Mouse (Mus musculus) lung, postnatal 36 days (tissue): Measurements from ENCODE around the gene Defb45.

ENCODE experiments used
- DNase-seq: peaks from one replicate; pipeline ENCODE4 v3.0.0; 2022; ENCODE audit warnings: mixed read lengths

Defb45 gene

DNA sequence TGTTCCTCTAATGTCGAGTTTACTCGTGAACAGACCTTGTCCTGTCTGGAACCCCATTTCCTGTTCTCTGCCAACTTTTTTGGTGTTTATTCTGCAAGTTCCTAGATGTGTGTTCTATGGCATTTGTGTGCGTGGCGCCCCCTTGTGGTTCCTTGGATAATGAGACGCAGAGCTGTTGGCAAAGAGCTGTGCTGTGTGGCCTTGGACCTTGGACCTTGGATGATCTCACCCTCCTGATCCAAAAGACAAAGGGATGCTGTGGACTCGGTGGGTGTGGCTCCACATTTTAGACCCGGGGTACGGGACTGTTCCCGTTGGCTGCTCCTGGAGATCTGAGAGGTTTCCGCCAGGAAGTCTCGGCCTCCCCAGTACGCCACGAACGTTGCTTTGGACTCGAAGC, 4.9 kb upstream of the Defb45 start, which contains the start of gene Defb36:
Gene Defb36 (plus strand): TSS at position 271 of the 400 bp plus-strand sequence.
- DNase-seq = peak; percentile 49

DNA sequence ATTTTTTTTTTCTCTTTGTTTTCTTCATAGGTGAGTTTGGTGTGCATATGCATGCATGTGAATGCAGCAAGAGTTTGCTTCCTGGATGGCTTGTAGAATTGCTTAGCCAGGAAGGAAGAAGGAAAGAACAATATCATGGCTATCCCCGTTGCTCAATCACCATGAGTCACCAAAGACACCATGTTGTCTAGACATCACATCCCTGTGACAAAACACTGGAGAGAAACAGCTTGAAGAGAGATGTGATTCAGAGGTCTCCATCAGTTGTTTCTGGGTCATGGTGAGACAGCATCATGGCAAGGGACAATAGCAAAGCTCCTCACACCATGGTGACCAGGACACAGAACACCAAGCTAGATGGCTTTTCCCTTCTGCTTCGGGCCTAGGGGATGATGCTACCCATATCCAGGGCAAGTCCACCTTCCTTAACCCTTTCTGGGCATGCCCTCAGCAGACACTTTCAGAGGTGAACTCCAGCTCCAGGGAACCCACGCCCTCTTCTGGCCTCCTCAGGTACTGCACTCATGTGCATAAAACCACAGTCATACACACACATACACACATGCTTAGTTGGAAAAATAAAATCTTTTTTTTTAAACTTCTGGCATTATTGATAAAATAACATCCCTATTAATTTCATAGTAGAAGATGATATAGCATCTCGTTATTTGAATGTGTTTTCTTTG, 2.2 kb upstream of the Defb45 start:
- DNase-seq = no peak

DNA sequence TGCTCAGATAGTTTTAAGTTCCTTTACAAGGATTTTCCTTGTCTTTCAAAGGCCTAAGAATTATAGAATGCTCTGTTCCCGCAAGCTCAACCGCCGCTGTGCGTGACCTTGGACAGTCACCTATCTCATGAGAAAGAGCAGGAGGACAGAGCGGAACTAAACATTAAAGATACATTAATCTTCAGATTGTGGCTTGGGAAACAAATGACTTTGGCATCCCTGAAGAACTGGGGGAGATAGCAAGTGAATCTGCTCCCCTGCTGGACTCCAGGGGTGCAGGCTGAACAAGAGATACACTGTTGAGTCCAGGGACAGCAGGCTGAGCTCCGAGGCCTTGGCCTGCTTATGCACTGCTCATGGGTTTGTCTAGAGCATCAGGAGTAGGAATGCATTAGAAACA, 877 bp upstream of the Defb45 start:
- no peak for DNase-seq

DNA sequence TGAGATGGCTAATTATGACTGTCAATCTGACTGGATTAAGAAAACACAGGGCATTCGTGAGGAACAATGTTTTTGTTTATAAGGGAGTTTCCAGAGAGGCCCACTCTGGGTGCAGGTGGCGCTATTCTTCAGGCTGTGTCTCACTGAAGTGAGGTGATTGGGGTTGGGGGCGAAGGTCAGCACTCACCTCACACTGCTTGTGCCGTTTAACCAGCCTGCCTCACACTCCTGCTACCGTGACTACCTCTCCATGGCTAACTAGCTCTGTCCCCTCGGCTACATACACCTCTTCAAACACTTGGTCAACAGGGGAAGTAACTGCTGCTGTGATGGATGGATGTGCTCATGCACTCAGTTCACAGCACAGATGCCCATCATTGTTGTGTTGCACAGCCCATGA, 10.2 kb downstream of the Defb45 start:
- no peak for DNase-seq

DNA sequence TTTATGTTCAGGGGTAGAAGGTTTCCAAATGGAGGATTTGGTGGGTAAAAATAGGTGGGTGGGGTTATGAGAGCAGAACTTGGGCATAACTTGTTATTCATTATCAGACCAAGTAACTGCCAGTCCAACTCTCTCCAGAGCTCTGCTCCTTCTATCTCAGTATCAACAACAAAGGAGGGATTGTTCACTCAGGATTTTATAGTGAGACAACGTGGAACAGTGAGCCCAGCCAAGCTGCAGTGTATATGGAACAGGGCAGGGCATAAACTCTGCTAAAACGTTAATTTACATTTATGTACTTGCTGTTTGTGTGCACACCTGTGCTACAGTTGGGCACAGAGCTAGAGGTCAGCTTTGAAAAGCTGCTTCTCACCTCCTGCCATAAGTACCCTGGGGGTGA, 10.7 kb downstream of the Defb45 start:
- no peak for DNase-seq

DNA sequence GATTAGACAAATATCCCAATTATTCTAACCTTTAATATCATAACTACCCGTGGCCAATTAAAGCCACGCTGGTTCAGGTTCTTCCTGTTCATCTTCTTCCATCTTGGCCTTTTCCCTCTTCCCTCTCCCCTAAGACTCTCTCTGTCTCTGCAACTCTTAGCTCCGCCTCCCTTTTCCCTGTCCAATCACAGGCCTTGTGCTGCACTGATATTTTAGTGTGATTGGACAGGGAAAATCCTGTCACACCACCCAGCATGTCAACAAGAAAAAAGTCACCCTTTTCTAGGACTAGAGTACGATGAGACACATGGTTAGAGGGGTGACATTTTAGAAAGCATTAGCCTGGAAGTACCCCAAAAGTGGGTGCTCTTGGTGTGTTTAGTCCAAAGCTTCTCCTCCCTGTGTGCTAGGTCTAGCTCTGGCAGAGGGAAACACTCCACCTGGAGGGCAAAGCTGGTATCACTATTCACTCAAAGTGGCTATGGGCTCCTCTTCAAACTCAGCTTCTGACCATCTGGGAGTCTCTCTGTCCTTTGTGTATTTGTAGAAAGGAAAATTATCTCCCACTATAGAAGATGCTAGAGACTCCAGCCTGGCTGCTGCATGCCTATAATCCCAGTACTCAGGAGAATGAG, 12.2 kb downstream of the Defb45 start:
- DNase-seq = peak; percentile 13

DNA sequence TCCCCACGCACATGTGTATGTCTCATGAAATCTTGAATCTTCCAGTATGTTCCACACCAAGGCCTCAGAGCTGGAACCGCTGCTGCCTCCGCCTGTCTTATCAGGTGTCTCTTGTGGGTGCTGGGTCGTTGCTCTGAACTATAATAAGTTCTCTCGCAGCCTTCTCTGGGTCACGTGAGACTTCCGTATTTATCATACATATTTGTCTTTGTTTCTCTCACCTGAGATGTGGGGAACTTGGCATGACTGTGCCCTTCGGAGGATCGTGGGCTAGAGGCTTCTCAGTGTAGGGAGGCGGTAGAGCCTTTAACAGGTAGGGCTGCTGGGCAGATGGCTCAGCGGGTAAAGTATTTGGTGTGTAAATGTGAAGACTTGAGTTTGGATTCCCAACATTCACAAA, 18.6 kb downstream of the Defb45 start:
- DNase-seq = no peak

DNA sequence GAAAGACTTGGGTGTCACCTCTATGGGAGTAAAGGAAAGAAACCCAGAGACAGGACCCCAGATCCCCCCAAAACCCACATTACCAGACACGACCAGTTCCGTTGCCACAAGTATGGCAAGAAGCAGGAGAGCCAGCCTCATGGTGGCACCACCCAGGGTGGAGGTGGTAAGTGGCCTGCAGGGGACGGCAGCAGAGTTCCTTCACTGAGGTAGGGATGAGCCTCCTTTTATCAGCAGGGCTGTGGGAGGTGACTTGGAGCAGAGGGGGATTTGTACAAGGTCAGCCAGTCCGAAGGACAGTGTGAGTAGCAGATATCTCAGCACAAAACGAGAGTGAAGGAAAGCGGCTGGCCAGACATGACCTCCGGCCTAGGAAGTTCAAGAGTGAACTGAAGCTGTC, 19.1 kb downstream of the Defb45 start, which contains the start of gene Defb19:
Gene Defb19 (minus strand): TSS at position 206 of the 400 bp plus-strand sequence.
- DNase-seq = no peak

DNA sequence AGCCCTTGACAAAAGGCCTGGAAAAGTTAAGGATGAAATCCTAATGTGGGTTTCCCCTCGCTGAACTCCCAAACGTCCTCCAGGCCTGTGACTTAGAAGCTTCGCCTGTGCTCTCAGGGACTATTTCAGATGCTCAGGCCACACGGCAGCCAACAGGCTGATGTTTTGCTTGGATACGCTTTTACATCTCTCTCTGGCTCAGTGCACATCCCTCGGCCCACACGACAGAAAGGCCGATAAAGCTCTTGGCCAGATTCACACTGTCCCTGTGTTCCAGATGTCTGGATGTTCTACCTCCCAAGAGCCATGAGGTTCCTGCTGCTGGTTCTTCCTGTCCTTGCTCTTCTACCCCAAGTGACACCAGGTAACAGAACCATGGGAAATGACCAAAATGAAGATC, 25.7 kb downstream of the Defb45 start:
- no peak for DNase-seq

DNA sequence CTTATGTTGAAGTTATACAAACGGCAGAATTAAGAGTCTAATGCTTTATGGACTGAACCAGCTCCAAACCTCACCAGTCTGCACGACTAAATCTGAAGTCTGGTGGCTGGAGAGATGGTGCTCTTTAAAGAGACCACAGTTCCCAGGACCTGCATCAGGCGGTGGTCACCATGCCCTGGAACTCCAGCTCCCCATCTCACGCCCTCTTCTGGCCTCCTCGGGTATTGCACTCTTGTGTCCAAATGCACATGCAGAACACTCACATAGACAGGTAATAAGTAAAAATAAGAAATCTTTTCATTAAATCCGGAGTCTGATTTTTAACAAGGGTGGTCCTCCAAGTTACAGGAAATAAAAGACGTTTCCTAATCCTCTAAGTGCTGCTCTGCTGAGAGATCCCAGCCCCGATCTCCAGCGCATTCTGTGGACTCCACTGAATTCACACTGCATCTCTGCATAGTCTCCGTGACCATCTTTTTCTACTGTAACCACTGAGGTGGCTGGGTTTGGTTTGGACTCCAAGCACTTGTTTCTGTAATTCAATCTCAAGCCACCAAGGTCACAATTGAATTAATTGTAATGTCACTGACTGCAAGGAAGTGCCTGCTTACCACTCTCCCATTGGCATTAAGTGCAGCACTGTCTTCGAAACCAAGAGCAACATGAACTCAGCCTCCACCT, 26.9 kb downstream of the Defb45 start, which contains the start of gene Defb21:
Gene Defb21 (plus strand): TSS at position 631 of the 681 bp plus-strand sequence.
- DNase-seq = no peak

DNA sequence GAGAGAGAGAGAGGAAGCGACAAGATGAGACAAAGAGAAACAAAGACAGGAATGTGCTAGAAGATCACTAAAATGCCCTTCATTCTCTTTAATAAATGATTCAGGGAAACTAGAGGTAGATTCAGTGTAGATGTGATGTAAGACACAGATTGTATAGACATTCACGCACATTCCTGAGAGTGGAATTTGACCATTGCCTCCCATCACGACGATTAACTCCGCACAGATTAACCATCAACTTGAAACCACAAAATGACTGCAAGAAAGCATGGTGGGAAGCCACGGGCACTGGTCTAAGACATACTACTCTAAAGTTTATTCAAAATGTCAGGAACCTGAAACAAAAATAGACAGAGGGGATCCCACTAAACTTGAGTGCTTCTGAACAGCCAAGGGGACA, 28.9 kb downstream of the Defb45 start:
- DNase-seq = no peak

DNA sequence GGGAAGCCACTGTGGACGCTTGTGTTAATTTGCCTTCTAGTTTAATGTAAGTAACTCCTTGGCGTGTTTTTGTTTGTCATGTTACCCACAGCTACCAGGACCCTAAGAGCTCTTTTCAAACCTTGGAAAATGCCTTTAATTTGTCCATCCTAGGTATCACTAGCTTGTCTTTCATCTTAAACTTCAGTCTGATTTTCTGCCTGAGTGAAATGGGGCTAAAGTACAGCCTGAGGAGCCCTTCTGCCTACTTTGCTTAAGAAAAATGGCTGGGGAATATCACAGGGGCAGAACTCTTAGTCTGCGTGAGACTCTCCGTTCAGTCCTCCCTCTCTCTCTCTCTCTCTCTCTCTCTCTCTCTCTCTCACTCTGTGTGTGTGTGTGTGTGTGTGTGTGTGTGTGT, 29.3 kb downstream of the Defb45 start:
- DNase-seq = no peak

DNA sequence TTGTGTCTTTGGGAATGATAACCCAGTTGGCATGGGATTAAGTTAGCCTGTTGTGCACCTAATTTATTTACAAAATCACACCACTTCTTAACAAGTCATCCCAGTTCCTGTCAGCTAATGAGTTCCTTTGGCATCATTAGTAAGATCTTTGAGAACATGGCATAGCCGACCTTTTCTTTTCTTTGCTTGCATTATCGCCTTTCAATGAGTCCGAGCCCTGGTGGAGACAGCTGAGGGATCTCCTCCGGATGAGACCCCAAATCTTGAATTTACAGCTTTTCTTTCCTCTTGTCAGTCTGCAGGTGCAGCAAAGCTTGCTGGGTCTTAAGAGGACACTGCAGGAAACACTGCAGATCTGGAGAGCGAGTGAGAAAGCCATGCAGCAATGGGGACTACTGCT, 30.2 kb downstream of the Defb45 start, which contains the start of gene Gm17416:
Gene Gm17416 (plus strand): TSS at position 301 of the 400 bp plus-strand sequence.
- no peak for DNase-seq

DNA sequence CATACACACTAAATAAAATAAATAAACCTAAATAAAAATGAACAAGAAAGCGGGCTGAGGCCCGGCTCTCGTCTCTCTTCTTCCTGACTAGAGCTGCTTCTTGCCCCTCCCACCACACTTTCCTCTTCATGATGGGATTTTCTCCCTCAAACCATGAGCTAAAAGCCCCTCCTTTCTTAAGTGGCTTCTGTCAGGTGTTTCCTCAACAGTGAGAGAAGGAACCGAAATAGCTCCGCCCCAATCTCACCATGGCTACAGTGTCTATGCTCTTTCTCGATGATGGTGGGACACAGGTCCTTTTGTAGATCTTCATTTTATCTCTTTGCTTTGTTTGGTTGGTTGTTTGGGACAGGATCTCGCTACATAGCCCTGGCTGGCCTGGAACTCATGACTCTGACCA, 42.5 kb downstream of the Defb45 start:
- no peak for DNase-seq

DNA sequence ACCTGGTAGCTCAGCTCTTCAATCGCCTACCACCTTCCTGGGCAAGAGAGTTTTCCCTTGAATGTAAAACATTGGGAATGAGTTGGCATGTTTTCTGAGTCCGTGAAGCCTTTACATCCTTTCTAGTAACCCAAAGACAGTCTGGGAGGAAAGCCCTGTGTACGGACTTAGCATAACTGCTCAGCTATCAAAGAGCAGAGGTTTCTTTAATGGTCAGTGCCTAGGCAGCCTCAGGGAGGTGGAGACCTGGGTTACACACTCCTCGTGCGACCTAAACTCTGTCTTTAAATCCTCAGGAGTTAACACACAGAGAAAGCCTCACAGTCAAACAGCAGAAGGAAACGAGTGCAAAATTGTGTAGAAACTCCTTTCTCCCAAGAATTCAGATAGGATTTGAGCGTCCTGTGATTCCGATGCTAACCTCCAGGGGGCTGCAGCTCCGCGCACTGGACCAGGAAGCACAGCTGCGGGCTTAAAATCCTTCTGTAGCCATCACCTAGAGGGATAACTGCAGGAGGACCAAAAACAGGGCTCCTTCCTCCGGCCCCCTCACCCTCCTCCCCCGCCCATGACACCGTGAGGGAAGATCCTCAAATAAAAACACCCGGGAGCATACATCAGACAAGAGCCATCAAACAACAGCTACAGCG, 45.3 kb downstream of the Defb45 start:
- peak; percentile 50 for DNase-seq

DNA sequence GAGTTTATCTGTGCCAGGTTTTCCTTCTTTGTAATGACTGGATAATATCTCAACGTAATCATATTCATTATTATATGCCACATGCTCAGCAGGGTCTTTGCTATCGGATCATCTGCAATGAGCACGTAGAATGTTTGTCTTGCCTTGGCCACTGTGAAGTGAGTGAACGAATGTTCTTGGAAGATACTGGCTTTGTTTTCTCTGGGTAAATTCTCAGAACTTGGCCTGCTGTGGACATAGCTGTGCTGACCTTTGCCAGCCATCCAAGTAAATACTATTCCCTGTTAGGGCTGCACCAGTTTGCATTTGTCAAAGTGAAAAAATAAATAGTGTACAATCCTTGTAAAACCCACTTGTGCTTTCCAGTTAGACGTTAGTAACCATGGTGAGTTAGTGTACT, 51.1 kb downstream of the Defb45 start:
- DNase-seq = no peak

DNA sequence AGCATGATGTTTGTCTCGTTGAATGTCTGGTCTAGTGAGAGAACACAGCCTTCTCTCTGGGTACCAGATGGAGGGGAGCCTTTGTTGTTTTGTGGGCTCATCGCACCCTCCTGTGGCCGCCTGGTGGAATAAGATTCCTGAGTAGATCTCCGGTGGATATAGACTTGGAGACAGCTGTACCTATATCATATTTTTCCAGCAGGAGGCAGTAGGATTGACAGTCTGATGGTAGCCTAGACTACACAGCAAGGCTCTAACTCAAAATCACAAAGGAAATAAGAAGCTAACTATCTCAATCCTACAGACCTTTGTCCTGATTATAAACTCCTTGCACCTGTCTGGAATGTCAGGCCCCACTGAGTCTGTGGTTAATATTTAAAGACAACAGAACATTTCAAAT, 54.5 kb downstream of the Defb45 start:
- peak; percentile 27 for DNase-seq

DNA sequence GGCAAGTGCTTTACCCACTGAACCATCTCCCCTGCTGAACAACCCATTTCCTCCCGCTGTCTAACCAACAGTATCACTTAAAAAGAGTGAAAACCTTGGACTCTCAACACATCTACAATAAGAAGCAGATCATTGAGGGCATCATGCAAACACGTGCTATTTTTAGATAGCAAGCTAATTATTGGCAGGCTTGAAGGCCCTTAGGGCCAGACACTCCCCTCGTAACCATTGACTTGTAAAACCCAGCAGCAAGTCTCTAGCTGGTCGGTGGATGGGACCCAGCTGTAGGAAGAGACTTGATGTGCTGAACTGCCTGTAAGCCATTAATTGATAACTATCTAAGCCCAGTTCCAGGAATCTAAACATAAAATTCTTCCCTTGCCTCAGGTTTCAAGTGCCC, 55.7 kb downstream of the Defb45 start:
- DNase-seq = peak; percentile 3
